Mouse (Mus musculus): ENCODE data around the gene Inip. TPM values are rescaled to one million over a fixed set of nuclear protein-coding genes. Genes with fewer than 3 reads are reported as not detected.

The Inip gene
- polyA plus RNA-seq, 1 experiment from 2014 or later: 64.6 TPM

DNA sequence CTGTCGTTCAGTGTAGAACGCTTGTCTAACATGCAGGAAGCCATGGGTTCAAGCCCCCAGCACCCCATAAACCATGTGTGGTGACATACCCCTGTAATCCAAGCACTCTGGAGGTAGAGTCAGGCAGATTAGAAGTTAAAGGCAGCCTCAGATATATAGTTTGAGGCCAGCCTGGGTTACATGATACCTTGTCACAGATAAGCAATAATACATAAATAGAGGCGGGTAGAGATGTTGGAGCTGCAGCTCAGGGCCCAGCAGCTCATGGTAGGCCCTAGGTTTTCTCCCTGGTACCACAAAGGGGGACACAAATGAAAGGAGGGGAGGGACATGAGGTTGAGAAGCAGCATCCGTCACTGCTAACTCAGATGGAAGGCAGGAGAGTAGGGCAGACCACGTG lies 16.4 kb upstream of the Inip start:
- peaks cover 13% of the 10 kb centered on the region; the same call in 1 of the 2 replicates for H3K4me1 ChIP-seq (ENCODE audit: control insufficient read depth, insufficient read depth, low read length)
- DNase-seq (no peak), ATAC-seq (ENCODE audit: low FRiP score, low TSS enrichment) (no peak)
- H3K4me2 ChIP-seq (ENCODE audit: low read length): no peak overlapping the region
- H3K27me3 ChIP-seq (ENCODE audit: control insufficient read depth, insufficient read depth, low read length): no peaks in the 10 kb centered on the region
- no peaks in the 10 kb centered on the region for H3K36me3 ChIP-seq (ENCODE audit: control insufficient read depth, insufficient read depth, low read length)
- 89% methylated on average over 5 of the region's 5 CpGs for WGBS
- no peak overlapping the region for H3K9ac ChIP-seq (replicated peaks; ENCODE audit: low read length)
- no peaks in the 10 kb centered on the region for H3K9me3 ChIP-seq (ENCODE audit: control insufficient read depth, low read length)
- no peak overlapping the region for H3K4me3 ChIP-seq (replicated peaks; ENCODE audit: low read depth, low read length)
- no peak overlapping the region for H3K27ac ChIP-seq (replicated peaks; ENCODE audit: low read depth, low read length)

DNA sequence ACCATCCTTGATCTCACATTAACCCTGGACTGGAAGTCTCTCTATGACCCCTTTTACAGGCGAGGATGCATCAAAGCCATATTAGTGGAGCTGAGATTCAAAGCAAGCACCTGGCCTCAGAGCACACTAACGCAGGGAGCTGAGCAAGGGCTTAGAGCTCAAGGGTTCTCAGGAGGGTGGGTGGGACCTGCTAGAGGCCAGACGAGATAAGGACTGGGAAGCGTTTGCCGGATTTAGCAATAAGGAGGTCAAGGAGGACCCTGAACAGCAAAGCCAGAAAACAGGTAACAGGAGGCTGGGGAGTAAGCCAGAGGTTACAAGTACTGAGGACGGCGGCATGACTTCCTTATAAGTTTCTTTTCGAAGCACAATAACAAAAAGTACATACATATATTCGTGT lies 15.1 kb upstream of the Inip start:
- ATAC-seq (ENCODE audit: low FRiP score, low TSS enrichment) (no peak), DNase-seq (no peak)
- Histone ChIP-seq H3K36me3 (ENCODE audit: control insufficient read depth, insufficient read depth, low read length) (no peaks in the 10 kb centered on the region), H3K27ac (replicated peaks; ENCODE audit: low read depth, low read length) (no peak overlapping the region), H3K9me3 (ENCODE audit: control insufficient read depth, low read length) (no peaks in the 10 kb centered on the region), H3K4me1 (ENCODE audit: control insufficient read depth, insufficient read depth, low read length) (peaks cover 13% of the 10 kb centered on the region; the same call in 1 of the 2 replicates), H3K27me3 (ENCODE audit: control insufficient read depth, insufficient read depth, low read length) (no peaks in the 10 kb centered on the region), H3K4me2 (ENCODE audit: low read length) (no peak overlapping the region), H3K4me3 (replicated peaks; ENCODE audit: low read depth, low read length) (no peak overlapping the region), H3K9ac (replicated peaks; ENCODE audit: low read length) (no peak overlapping the region)
- 76% methylated on average over 9 of the region's 9 CpGs for WGBS

DNA sequence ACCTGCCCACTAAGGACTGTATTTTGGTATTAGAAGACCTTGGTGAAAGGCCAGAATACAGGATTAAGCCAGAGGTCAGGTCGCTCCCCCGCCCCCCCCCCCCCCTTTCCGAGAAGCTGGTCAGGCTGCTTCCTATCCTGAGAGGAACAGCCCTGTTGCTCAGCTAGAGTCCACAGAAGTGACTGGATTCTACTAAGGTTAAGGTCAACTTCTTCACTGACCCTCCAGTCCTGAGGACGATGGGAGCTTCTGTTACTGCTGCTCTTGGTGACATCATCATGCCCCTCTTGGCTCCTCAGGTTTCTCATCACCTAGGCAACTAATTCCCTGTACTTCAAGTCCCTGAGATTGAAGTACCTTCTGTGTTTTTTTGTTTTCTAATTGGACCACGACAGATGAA lies 14.6 kb upstream of the Inip start:
- Histone ChIP-seq H3K4me2 (ENCODE audit: low read length) (no peak overlapping the region), H3K36me3 (ENCODE audit: control insufficient read depth, insufficient read depth, low read length) (no peaks in the 10 kb centered on the region), H3K9ac (replicated peaks; ENCODE audit: low read length) (no peak overlapping the region), H3K27me3 (ENCODE audit: control insufficient read depth, insufficient read depth, low read length) (no peaks in the 10 kb centered on the region), H3K27ac (replicated peaks; ENCODE audit: low read depth, low read length) (no peak overlapping the region), H3K4me1 (ENCODE audit: control insufficient read depth, insufficient read depth, low read length) (peaks cover 13% of the 10 kb centered on the region; the same call in 1 of the 2 replicates), H3K9me3 (ENCODE audit: control insufficient read depth, low read length) (no peaks in the 10 kb centered on the region), H3K4me3 (replicated peaks; ENCODE audit: low read depth, low read length) (no peak overlapping the region)
- DNase-seq: no peak
- 47% methylated on average over 4 of the region's 5 CpGs for WGBS
- no peak for ATAC-seq (ENCODE audit: low FRiP score, low TSS enrichment)

DNA sequence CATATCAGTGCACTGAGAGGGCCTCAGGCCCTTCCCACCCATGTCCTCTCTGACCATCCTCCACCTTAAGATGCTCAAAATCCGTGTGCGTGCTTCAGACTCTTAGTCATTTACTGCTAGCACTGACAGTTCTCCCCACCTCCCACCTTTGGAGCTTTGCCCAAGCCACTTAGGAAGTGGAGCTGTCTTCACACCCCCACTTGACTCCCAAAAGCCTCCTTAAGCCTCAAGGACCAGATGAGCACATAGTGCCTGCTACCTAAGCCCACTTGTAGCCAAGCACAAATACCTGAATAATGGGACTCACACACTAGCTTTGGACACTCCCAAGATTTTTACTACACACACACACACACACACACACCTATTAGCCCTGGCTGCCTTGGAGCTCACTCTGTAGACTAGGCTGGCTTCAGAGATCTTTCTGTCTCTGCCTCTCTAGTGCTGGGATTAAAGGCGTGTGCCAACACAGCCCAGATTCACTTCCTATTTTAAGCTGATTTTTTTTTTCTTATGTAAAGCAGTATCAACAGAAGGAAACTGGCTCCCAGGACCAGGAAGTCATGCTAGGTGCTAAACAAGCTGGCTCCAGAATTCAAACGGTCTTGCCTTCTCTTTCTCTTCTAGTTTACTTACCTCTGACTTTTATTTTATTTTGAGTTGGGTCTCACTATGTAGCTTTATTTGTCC lies 13.9 kb upstream of the Inip start:
- Histone ChIP-seq H3K4me1 (ENCODE audit: control insufficient read depth, insufficient read depth, low read length) (peaks cover 13% of the 10 kb centered on the region; the same call in 1 of the 2 replicates), H3K27ac (replicated peaks; ENCODE audit: low read depth, low read length) (no peak overlapping the region), H3K36me3 (ENCODE audit: control insufficient read depth, insufficient read depth, low read length) (no peaks in the 10 kb centered on the region), H3K4me3 (replicated peaks; ENCODE audit: low read depth, low read length) (no peak overlapping the region), H3K9ac (replicated peaks; ENCODE audit: low read length) (no peak overlapping the region), H3K9me3 (ENCODE audit: control insufficient read depth, low read length) (no peaks in the 10 kb centered on the region), H3K27me3 (ENCODE audit: control insufficient read depth, insufficient read depth, low read length) (no peaks in the 10 kb centered on the region), H3K4me2 (ENCODE audit: low read length) (no peak overlapping the region)
- no peak for DNase-seq
- no peak for ATAC-seq (ENCODE audit: low FRiP score, low TSS enrichment)
- WGBS: 88% methylated on average over 4 of the region's 4 CpGs

DNA sequence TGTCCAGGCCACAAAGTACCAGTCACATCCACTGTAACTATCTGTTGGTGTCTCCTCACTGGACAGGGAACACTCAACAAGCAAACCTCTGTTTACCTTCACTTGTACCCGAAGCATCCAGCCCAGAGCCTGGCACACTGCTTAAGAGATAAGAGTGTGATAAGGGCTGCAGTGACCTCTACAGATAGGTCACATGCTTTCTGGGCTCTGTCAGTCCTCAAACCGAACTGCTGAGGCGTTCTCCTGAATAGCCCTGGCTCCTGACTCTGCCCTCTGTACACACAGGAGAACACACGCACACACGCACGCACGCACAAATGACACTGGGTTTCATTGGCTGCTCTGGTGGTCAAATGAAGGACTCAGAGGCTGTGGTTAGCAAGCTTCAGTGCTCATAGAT lies 12.7 kb upstream of the Inip start:
- ATAC-seq (ENCODE audit: low FRiP score, low TSS enrichment) (no peak), DNase-seq (no peak)
- Histone ChIP-seq H3K4me3 (replicated peaks; ENCODE audit: low read depth, low read length) (no peak overlapping the region), H3K9me3 (ENCODE audit: control insufficient read depth, low read length) (no peaks in the 10 kb centered on the region), H3K27ac (replicated peaks; ENCODE audit: low read depth, low read length) (no peak overlapping the region), H3K36me3 (ENCODE audit: control insufficient read depth, insufficient read depth, low read length) (no peaks in the 10 kb centered on the region), H3K27me3 (ENCODE audit: control insufficient read depth, insufficient read depth, low read length) (no peaks in the 10 kb centered on the region), H3K4me1 (ENCODE audit: control insufficient read depth, insufficient read depth, low read length) (peaks cover 5% of the 10 kb centered on the region; the same call in 1 of the 2 replicates), H3K4me2 (ENCODE audit: low read length) (no peak overlapping the region), H3K9ac (replicated peaks; ENCODE audit: low read length) (no peak overlapping the region)
- 84% methylated on average over 7 of the region's 7 CpGs for WGBS

DNA sequence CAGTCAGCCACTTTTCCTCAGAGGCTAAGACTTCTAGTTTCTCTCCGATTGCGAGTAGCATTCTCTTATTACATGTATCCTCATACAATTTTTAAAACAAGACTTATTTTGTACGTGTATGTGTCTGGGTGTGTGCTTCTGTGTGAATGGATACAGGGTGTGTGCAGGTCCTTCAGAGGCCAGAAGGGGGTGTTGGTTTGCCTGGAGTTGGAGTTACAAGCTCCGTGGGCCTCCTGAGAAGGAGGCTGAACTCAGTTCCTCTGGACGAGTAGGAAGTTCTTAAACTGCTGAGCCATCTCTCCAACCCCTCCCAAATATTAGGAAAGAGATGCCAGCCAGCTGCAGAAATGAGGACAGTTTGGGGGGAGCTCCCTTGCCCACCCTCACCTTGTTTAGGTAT lies 7.0 kb upstream of the Inip start:
- ATAC-seq (ENCODE audit: low FRiP score, low TSS enrichment) (no peak), DNase-seq (no peak)
- H3K4me1 ChIP-seq (ENCODE audit: control insufficient read depth, insufficient read depth, low read length): peaks cover 14% of the 10 kb centered on the region; the same call in 1 of the 2 replicates
- WGBS: 69% methylated on average over 5 of the region's 5 CpGs
- H3K27me3 ChIP-seq (ENCODE audit: control insufficient read depth, insufficient read depth, low read length): no peaks in the 10 kb centered on the region
- H3K4me2 ChIP-seq (ENCODE audit: low read length): no peak overlapping the region
- H3K9me3 ChIP-seq (ENCODE audit: control insufficient read depth, low read length): no peaks in the 10 kb centered on the region
- H3K36me3 ChIP-seq (ENCODE audit: control insufficient read depth, insufficient read depth, low read length): no peaks in the 10 kb centered on the region
- no peak overlapping the region for H3K27ac ChIP-seq (replicated peaks; ENCODE audit: low read depth, low read length)
- no peak overlapping the region for H3K4me3 ChIP-seq (replicated peaks; ENCODE audit: low read depth, low read length)
- H3K9ac ChIP-seq (replicated peaks; ENCODE audit: low read length): no peak overlapping the region

DNA sequence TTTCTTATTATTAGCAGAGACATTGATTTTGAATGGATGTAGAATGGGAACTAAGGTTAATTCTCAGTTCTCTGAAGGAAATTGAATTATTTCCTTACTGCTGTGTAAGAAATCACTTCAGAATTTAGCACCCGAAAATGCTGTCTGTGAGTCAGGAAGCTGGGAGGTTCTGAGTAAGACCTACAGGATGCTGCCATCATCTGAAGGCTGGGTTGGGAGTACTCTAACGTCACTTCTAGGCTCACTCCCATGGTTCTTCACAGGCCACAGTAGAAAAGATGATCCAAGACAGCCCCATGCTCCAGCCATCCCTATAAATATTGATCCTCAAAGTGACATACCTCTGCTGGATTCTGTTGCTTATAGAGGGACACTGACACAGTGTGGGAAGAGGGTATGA lies 6.1 kb upstream of the Inip start:
- H3K9ac ChIP-seq (replicated peaks; ENCODE audit: low read length): no peak overlapping the region
- peak overlapping the region; percentile 90 for H3K4me3 ChIP-seq (replicated peaks; ENCODE audit: low read depth, low read length)
- WGBS: 64% methylated on average over 2 of the region's 2 CpGs
- no peaks in the 10 kb centered on the region for H3K27me3 ChIP-seq (ENCODE audit: control insufficient read depth, insufficient read depth, low read length)
- H3K9me3 ChIP-seq (ENCODE audit: control insufficient read depth, low read length): no peaks in the 10 kb centered on the region
- H3K4me2 ChIP-seq (ENCODE audit: low read length): peak overlapping the region; percentile 95
- H3K36me3 ChIP-seq (ENCODE audit: control insufficient read depth, insufficient read depth, low read length): no peaks in the 10 kb centered on the region
- peaks cover 14% of the 10 kb centered on the region; the same call in 1 of the 2 replicates for H3K4me1 ChIP-seq (ENCODE audit: control insufficient read depth, insufficient read depth, low read length)
- ATAC-seq (ENCODE audit: low FRiP score, low TSS enrichment) (no peak), DNase-seq (no peak)
- H3K27ac ChIP-seq (replicated peaks; ENCODE audit: low read depth, low read length): no peak overlapping the region

DNA sequence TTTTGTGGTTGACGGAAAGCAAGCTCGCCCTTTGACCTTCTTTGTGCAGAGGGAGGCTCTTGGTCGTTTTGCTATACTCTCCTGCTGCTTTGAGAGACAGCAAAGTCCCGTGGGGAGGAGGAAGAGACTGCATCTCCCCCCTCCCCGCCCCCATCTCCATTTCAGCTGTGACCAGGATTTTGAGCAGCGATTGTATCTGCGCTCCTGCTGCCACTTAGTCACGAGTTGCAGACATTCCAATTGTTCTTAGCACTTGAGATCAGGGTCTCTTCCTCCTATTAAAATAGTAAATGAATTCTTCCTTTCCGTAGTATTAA lies 5.4 kb upstream of the Inip start:
- no peak for ATAC-seq (ENCODE audit: low FRiP score, low TSS enrichment)
- H3K4me1 ChIP-seq (ENCODE audit: control insufficient read depth, insufficient read depth, low read length): peaks cover 14% of the 10 kb centered on the region; the same call in 1 of the 2 replicates
- no peaks in the 10 kb centered on the region for H3K27me3 ChIP-seq (ENCODE audit: control insufficient read depth, insufficient read depth, low read length)
- peak overlapping the region; percentile 95 for H3K4me2 ChIP-seq (ENCODE audit: low read length)
- peak overlapping the region; percentile 86 for H3K9ac ChIP-seq (replicated peaks; ENCODE audit: low read length)
- no peaks in the 10 kb centered on the region for H3K36me3 ChIP-seq (ENCODE audit: control insufficient read depth, insufficient read depth, low read length)
- peak overlapping the region; percentile 90 for H3K4me3 ChIP-seq (replicated peaks; ENCODE audit: low read depth, low read length)
- peak overlapping the region; percentile 82; the same call in 1 of the 2 replicates for H3K27ac ChIP-seq (replicated peaks; ENCODE audit: low read depth, low read length)
- no peaks in the 10 kb centered on the region for H3K9me3 ChIP-seq (ENCODE audit: control insufficient read depth, low read length)
- 1% methylated on average over 9 of the region's 9 CpGs for WGBS
- DNase-seq: peak; percentile 49

Measured in midbrain, embryonic 14.5 days (tissue).